Mouse (Mus musculus) lung, embryonic 14.5 days (tissue): ENCODE measurements at regions not wholly inside any gene's neighbourhood (a gene's known extent, or its start where the extent isn't known, plus 50 kb on each side); places are given as distances from the start of the nearest gene placed in this dataset.

Experiments
- ATAC-seq: fragments of 200-750 bp; cut with Nextera tagmentation; 2 replicates; pipeline ENCODE4 v1.8.0; 2017; ENCODE audit warnings: mild to moderate bottlenecking, moderate TSS enrichment, moderate library complexity; ENCODE audit not compliant: insufficient read depth
- DNase-seq: peaks from one replicate; pipeline ENCODE4 v3.0.0-alpha.2; 2015
- H3K27ac ChIP-seq: fragments of 300-500 bp; sonication (generic); 2 replicates; pipeline ENCODE4 v1.5.1; 2014; ENCODE audit warnings: low read depth, mild to moderate bottlenecking, moderate library complexity
- H3K27me3 ChIP-seq: fragments of 300-500 bp; sonication (generic); 2 replicates; pipeline ENCODE4 v1.6.1; 2014; ENCODE audit warnings: low read length, control low read depth; ENCODE audit not compliant: insufficient read depth
- H3K36me3 ChIP-seq: fragments of 300-500 bp; sonication (generic); 2 replicates; pipeline ENCODE4 v1.6.1; 2014; ENCODE audit warnings: control low read depth; ENCODE audit not compliant: insufficient read depth
- H3K4me1 ChIP-seq: fragments of 300-500 bp; sonication (generic); 2 replicates; pipeline ENCODE4 v1.6.1; 2014; ENCODE audit warnings: antibody characterized with exemption, control low read depth; ENCODE audit not compliant: insufficient read depth
- H3K4me2 ChIP-seq: fragments of 300-500 bp; sonication (generic); 2 replicates; pipeline ENCODE4 v1.6.1; 2014; ENCODE audit warnings: mild to moderate bottlenecking
- H3K4me3 ChIP-seq: fragments of 300-500 bp; sonication (generic); 2 replicates; pipeline ENCODE4 v1.5.1; 2014; ENCODE audit warnings: low read depth, low read length
- H3K9ac ChIP-seq: fragments of 300-500 bp; sonication (generic); 2 replicates; pipeline ENCODE4 v1.6.1; 2014
- H3K9me3 ChIP-seq: fragments of 300-500 bp; sonication (generic); 2 replicates; pipeline ENCODE4 v1.6.1; 2016; ENCODE audit warnings: low read depth, low read length, control low read depth
- CTCF ChIP-seq: IDR thresholded peaks from 2 replicates; pipeline ENCODE4 v1.5.1; 2016; ENCODE audit warnings: antibody characterized with exemption, low read depth
- WGBS: fragments of 180-500 bp; shearing (Covaris S2); extraction: QIAGEN DNeasy Blood & Tissue Kit; methylation state at CpG from one replicate; pipeline ENCODE4 v1.1.7; 2014; 5-methylcytosine and 5-hydroxymethylcytosine counted together

- TF ChIP-seq CTCF, result no peak
- Histone ChIP-seq H3K4me1 (no peaks in the 10 kb centered on the region), H3K27me3 (no peaks in the 10 kb centered on the region), H3K27ac (no peak overlapping the region), H3K4me2 (no peak overlapping the region), H3K4me3 (no peak overlapping the region), H3K9ac (no peak overlapping the region), H3K9me3 (no peaks in the 10 kb centered on the region), H3K36me3 (no peaks in the 10 kb centered on the region)
- 77% methylated on average over 2 of the region's 2 CpGs for WGBS
- no peak for DNase-seq
- no peak for ATAC-seq
Measured at GRCm38 (mm10) chr10:45795582-45795981, 218.0 kb downstream of the Hace1 start.

- peak; percentile 63 for TF ChIP-seq CTCF
- Histone ChIP-seq H3K27me3 (no peaks in the 10 kb centered on the region), H3K4me3 (no peak overlapping the region), H3K27ac (no peak overlapping the region), H3K9me3 (no peaks in the 10 kb centered on the region), H3K4me2 (no peak overlapping the region), H3K36me3 (no peaks in the 10 kb centered on the region), H3K4me1 (no peaks in the 10 kb centered on the region), H3K9ac (no peak overlapping the region)
- DNase-seq (peak; percentile 76), ATAC-seq (no peak)
- WGBS, result 57% methylated on average over 12 of the region's 12 CpGs
Measured at GRCm38 (mm10) chr10:45800070-45800851, 222.6 kb downstream of the Hace1 start.

- no peaks in the 10 kb centered on the region for H3K27me3 ChIP-seq
- TF ChIP-seq CTCF, result no peak
- H3K9ac ChIP-seq, result no peak overlapping the region
- ATAC-seq, result no peak
- WGBS, result 12% methylated on average over 1 of the region's 1 CpGs
- DNase-seq, result no peak
- H3K4me3 ChIP-seq, result no peak overlapping the region
- H3K4me1 ChIP-seq, result no peaks in the 10 kb centered on the region
- no peak overlapping the region for H3K27ac ChIP-seq
- H3K36me3 ChIP-seq, result no peaks in the 10 kb centered on the region
- no peaks in the 10 kb centered on the region for H3K9me3 ChIP-seq
- H3K4me2 ChIP-seq, result no peak overlapping the region
Measured at GRCm38 (mm10) chr10:45801463-45801862, 223.8 kb downstream of the Hace1 start.

GRCm38 (mm10) chr10:45806984-45807827, 229.6 kb downstream of the Hace1 start:
- H3K9me3 ChIP-seq, result no peaks in the 10 kb centered on the region
- H3K4me1 ChIP-seq, result no peaks in the 10 kb centered on the region
- H3K4me2 ChIP-seq, result no peak overlapping the region
- WGBS, result 56% methylated on average over 18 of the region's 18 CpGs
- H3K27ac ChIP-seq, result no peak overlapping the region
- H3K9ac ChIP-seq, result no peak overlapping the region
- DNase-seq (peak; percentile 9), ATAC-seq (no peak)
- no peak overlapping the region for H3K4me3 ChIP-seq
- TF ChIP-seq CTCF, result no peak
- H3K27me3 ChIP-seq, result no peaks in the 10 kb centered on the region
- no peaks in the 10 kb centered on the region for H3K36me3 ChIP-seq

- H3K4me2 ChIP-seq, result no peak overlapping the region
- ATAC-seq (no peak), DNase-seq (peak; percentile 69)
- H3K36me3 ChIP-seq, result no peaks in the 10 kb centered on the region
- 49% methylated on average over 6 of the region's 6 CpGs for WGBS
- no peaks in the 10 kb centered on the region for H3K9me3 ChIP-seq
- peak; percentile 56 for TF ChIP-seq CTCF
- no peaks in the 10 kb centered on the region for H3K27me3 ChIP-seq
- no peaks in the 10 kb centered on the region for H3K4me1 ChIP-seq
- no peak overlapping the region for H3K27ac ChIP-seq
- no peak overlapping the region for H3K4me3 ChIP-seq
- H3K9ac ChIP-seq, result no peak overlapping the region
Measured at GRCm38 (mm10) chr10:45811882-45812281, 234.3 kb downstream of the Hace1 start.

- TF ChIP-seq CTCF, result no peak
- no peak overlapping the region for H3K9ac ChIP-seq
- H3K4me3 ChIP-seq, result no peak overlapping the region
- no peak overlapping the region for H3K4me2 ChIP-seq
- H3K27ac ChIP-seq, result no peak overlapping the region
- no peaks in the 10 kb centered on the region for H3K27me3 ChIP-seq
- ATAC-seq (no peak), DNase-seq (no peak)
- 77% methylated on average over 2 of the region's 2 CpGs for WGBS
- H3K36me3 ChIP-seq, result no peaks in the 10 kb centered on the region
- H3K4me1 ChIP-seq, result no peaks in the 10 kb centered on the region
- no peaks in the 10 kb centered on the region for H3K9me3 ChIP-seq
Measured at GRCm38 (mm10) chr10:45813804-45814203, 236.2 kb downstream of the Hace1 start.

GRCm38 (mm10) chr10:45816679-45817078, 239.1 kb downstream of the Hace1 start:
- ATAC-seq (no peak), DNase-seq (no peak)
- no peak for TF ChIP-seq CTCF
- Histone ChIP-seq H3K27ac (no peak overlapping the region), H3K9me3 (no peaks in the 10 kb centered on the region), H3K36me3 (no peaks in the 10 kb centered on the region), H3K9ac (no peak overlapping the region), H3K4me1 (no peaks in the 10 kb centered on the region), H3K4me2 (no peak overlapping the region), H3K4me3 (no peak overlapping the region), H3K27me3 (no peaks in the 10 kb centered on the region)
- 81% methylated on average over 4 of the region's 4 CpGs for WGBS
